Mouse (Mus musculus) stomach, embryonic 14.5 days (tissue): ENCODE data around the gene Uhrf1bp1l. TPM values are rescaled to one million over a fixed set of nuclear protein-coding genes. Genes with fewer than 3 reads are reported as not detected.
A peak's percentile ranks its signal among the peaks of the same experiment; 100 is the strongest.
"Not testable (repeated sequence)": the region's sequence is repeated elsewhere in the genome, so short reads cannot be mapped to it uniquely, and the experiment has no call there.

Source experiments
- ATAC-seq: fragments of 200-750 bp; cut with Nextera tagmentation; 2 replicates; pipeline ENCODE4 v1.8.0; 2017; ENCODE audit warnings: low read depth, moderate TSS enrichment; ENCODE audit not compliant: insufficient number of reproducible peaks, insufficient read depth, low FRiP score
- H3K27ac ChIP-seq: fragments of 300-500 bp; sonication (generic); 2 replicates; pipeline ENCODE4 v1.5.1; 2014; ENCODE audit warnings: mild to moderate bottlenecking, low read length, moderate library complexity, mixed read lengths
- H3K27me3 ChIP-seq: fragments of 300-500 bp; sonication (generic); 2 replicates; pipeline ENCODE4 v1.6.1; 2014; ENCODE audit warnings: low read length, control low read depth, mixed read lengths; ENCODE audit not compliant: control insufficient read depth, insufficient read depth
- H3K36me3 ChIP-seq: fragments of 300-500 bp; sonication (generic); 2 replicates; pipeline ENCODE4 v1.6.1; 2014; ENCODE audit warnings: mild to moderate bottlenecking, control low read depth, low read length, moderate library complexity, mixed read lengths; ENCODE audit not compliant: control insufficient read depth, insufficient read depth
- H3K4me1 ChIP-seq: fragments of 300-500 bp; sonication (generic); 2 replicates; pipeline ENCODE4 v1.6.1; 2014; ENCODE audit warnings: low read length, control low read depth, mixed read lengths; ENCODE audit not compliant: control insufficient read depth, insufficient read depth
- H3K4me2 ChIP-seq: fragments of 300-500 bp; sonication (generic); replicated peaks from 2 replicates; pipeline ENCODE4 v1.6.1; 2014; ENCODE audit warnings: low read depth, low read length, control low read depth
- H3K4me3 ChIP-seq: fragments of 300-500 bp; sonication (generic); 2 replicates; pipeline ENCODE4 v1.5.1; 2014; ENCODE audit warnings: low read depth, low read length, control low read depth
- H3K9ac ChIP-seq: fragments of 300-500 bp; sonication (generic); replicated peaks from 2 replicates; pipeline ENCODE4 v1.6.1; 2014; ENCODE audit warnings: low read depth, mild to moderate bottlenecking, control low read depth, low read length, moderate library complexity, mixed read lengths
- H3K9me3 ChIP-seq: fragments of 300-500 bp; sonication (generic); 2 replicates; pipeline ENCODE4 v1.6.1; 2016; ENCODE audit warnings: low read depth, low read length, control low read depth; ENCODE audit not compliant: control insufficient read depth
- WGBS: fragments of 180-500 bp; shearing (Covaris S2); extraction: QIAGEN DNeasy Blood & Tissue Kit; methylation state at CpG from one replicate; pipeline ENCODE4 v1.1.7; 2014; 5-methylcytosine and 5-hydroxymethylcytosine counted together
- polyA plus RNA-seq: library from polyadenylated mRNA; unstranded; fragments of >200 nt; fragmentation: Nextera tagmentation; extraction: Ambion mirVana; gene quantifications from 2 replicates; pipeline ENCODE4 v1.2.1, GENCODE M21; 2014

Gene Uhrf1bp1l
- 30.5 and 30.7 TPM in 2 replicates for polyA plus RNA-seq

DNA sequence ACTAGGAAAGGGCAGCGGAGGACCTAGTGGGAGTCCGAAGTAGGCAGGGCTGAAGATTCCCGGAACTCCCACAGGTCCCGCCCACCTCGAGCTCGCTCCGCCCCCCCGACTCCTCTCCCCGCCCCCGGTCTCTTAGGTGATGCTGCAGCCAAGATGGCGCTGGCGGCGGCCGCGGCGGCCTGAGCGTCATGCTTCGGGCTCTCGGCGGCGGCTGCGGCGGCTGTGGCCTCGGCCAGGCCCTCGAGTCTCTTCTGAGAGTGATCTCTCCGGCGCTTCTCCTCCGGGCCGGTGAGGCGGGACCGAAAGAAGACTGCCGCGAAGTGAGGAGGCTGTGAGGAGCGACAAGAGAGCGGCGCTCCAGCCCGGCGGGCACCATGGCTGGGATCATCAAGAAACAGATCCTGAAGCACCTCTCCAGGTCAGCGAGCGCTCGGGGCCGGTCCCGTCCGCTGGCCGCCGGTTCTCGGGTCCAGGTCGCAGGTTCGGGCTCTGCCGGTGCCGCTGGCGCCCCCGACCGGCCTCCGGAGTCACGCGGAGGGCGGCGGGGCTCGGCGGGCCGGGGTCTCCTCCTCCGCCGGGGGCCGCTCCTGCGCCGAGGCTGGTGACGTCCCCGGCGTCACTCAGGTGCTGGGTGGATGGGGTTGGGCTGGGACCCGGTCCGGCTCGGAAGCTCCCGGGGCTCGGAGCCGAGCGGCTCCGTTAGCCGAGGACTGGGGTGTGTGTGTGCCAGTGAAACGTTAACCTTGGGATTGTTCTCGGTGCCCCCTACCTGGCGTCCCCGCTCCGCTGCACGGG is at the start of gene Uhrf1bp1l:
Gene Uhrf1bp1l, plus strand, starts transcription at position 121 of the 795 bp plus-strand sequence.
- peak within 1 kb of the TSS; percentile 78 for H3K9ac ChIP-seq
- WGBS = under 1% methylated on average over 81 of the region's 85 CpGs
- ATAC-seq = peak; percentile 94
- no peaks in the 10 kb centered on the region for H3K36me3 ChIP-seq
- H3K27me3 ChIP-seq = no peaks in the 10 kb centered on the region
- H3K4me2 ChIP-seq = peak within 1 kb of the TSS; percentile 54
- no peaks in the 10 kb centered on the region for H3K9me3 ChIP-seq
- peak within 1 kb of the TSS; percentile 90 for H3K4me3 ChIP-seq
- 0 out of 2 replicates have a peak, but pooled peaks cover 3% of the 10 kb centered on the region for H3K4me1 ChIP-seq
- H3K27ac ChIP-seq = peak within 1 kb of the TSS; percentile 88

DNA sequence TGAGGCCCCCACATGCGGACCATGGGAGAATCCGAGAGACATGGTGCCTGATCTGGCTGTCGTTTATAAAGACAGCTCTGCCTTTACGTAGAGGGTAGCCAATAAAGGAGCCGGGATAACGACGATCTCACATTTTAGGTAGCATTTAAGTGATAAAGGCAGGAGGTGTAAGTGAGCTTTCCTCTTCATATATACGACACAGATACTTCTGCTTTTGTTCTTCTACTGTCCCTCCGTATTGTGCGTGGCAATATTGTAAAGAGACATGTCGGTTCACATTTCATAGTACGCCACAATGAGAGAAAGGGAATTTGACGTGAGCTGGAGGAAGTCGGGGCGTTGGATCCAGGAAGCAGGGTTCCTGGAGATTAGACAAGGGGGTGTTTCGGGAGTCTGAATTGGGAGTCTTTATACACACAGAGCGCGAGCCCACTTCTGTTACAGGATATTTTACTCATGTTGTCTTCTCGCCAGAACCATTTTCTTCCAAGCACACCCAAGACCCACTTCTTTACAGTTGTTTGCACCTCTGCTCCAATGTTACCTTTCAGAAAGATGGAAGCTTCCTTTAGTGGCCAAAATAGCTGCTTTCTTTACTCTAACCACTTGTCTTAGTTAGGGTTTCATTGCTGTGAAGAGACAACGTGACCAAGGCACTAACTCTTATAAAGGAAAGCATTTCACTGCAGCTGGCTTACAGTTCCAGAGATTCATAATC is 49.4 kb upstream of the Uhrf1bp1l start:
- H3K9ac ChIP-seq = no peak overlapping the region

DNA sequence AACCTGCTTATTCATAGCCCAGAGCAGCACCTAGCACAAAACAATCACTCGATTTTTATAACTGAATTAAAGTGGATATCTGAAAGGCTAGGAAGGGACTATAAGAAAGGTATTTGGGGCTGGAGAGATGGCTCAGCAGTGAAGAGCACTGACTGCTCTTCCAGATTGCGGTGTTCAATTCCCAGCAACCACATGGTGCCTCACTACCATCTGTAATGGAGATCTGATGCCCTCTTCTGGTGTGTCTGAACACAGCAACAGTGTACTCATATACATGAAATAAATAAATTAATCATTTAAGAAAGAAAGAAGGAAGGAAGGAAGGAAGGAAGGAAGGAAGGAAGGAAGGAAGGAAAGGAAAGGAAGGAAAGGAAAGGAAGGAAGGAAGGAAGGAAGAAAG is 48.5 kb upstream of the Uhrf1bp1l start:
- not testable (repeated sequence) for H3K9me3 ChIP-seq, H3K4me3 ChIP-seq, H3K27me3 ChIP-seq, H3K27ac ChIP-seq, H3K36me3 ChIP-seq, H3K4me2 ChIP-seq, ATAC-seq, H3K9ac ChIP-seq, H3K4me1 ChIP-seq
- WGBS = 68% methylated on average over 2 of the region's 2 CpGs

More for the DNA sequence above, 49.4 kb upstream of the Uhrf1bp1l start:
- H3K27me3 ChIP-seq = no peaks in the 10 kb centered on the region
- H3K4me3 ChIP-seq = no peak overlapping the region
- H3K27ac ChIP-seq = no peak overlapping the region
- H3K4me2 ChIP-seq = no peak overlapping the region
- no peaks in the 10 kb centered on the region for H3K4me1 ChIP-seq
- no peak for ATAC-seq
- H3K9me3 ChIP-seq = no peaks in the 10 kb centered on the region
- no peaks in the 10 kb centered on the region for H3K36me3 ChIP-seq
- 78% methylated on average over 20 of the region's 20 CpGs for WGBS

DNA sequence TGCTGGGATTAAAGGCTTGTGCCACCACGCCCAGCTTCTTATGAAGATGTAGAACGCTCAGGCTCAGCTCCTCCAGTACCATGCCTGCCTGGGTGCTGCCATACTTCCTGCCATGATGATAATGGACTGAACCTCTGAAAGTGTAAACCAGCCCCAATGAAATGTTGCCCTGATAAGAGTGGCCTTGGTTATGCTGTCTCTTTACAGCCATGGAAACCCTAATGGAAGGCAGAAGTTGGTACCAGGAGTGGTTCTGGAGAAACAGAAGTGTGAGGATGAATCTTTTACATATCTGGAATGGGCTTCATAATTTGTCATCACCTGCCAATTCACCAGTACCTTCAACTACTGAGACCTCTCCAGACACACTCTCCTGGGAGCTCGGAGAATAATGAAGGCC is 46.8 kb upstream of the Uhrf1bp1l start:
- Histone ChIP-seq H3K4me3 (no peak overlapping the region), H3K4me1 (no peaks in the 10 kb centered on the region), H3K27me3 (no peaks in the 10 kb centered on the region), H3K4me2 (no peak overlapping the region), H3K27ac (no peak overlapping the region), H3K9ac (no peak overlapping the region), H3K9me3 (no peaks in the 10 kb centered on the region), H3K36me3 (no peaks in the 10 kb centered on the region)
- WGBS = 99% methylated on average over 3 of the region's 3 CpGs
- ATAC-seq = no peak

DNA sequence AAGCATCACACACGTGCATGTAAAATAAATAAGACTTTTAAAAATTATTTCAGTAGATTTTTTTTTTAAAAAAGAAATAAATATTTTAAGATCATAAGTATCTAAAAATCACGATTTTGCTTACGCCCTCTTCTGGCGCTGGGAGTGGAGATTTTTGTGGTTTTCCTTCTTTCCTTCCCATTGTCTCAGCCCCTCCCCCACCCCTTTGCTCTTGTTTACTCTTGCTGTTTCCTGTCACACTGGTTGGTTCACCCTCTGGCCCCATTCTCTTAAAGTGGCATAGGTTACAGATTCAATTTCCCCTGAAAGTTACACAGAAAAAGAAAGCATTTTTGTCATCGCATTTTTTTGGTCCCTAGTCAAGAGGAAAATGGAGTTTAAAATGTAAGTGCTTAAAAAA is 41.7 kb upstream of the Uhrf1bp1l start:
- Histone ChIP-seq H3K27ac (no peak overlapping the region), H3K4me1 (no peaks in the 10 kb centered on the region), H3K4me3 (no peak overlapping the region), H3K27me3 (no peaks in the 10 kb centered on the region), H3K36me3 (no peaks in the 10 kb centered on the region), H3K4me2 (no peak overlapping the region), H3K9ac (no peak overlapping the region), H3K9me3 (no peaks in the 10 kb centered on the region)
- ATAC-seq = no peak
- 40% methylated on average over 5 of the region's 5 CpGs for WGBS

DNA sequence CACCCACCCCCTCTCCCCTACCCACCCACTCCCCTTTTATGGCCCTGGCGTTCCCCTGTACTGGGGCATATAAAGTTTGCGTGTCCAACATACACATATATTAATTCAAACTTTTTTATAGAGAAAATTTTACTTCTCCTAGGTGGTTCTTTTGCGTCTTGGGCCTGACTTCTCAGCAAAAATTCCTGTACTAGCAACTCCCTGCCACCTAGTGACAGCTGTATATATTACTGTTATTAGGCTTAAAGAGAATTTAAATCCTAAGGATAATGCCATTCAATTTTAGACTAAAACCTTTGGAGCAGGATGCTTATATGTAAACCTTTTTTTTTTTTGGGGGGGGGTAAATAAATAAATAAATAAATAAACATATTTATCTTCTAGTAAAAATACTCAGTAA is 37.4 kb upstream of the Uhrf1bp1l start:
- peaks cover 5% of the 10 kb centered on the region; the same call in 1 of the 2 replicates for H3K36me3 ChIP-seq
- no peaks in the 10 kb centered on the region for H3K4me1 ChIP-seq
- H3K27me3 ChIP-seq = no peaks in the 10 kb centered on the region
- no peak overlapping the region for H3K4me2 ChIP-seq
- H3K9me3 ChIP-seq = peaks cover 3% of the 10 kb centered on the region; the same call in 1 of the 2 replicates
- WGBS = 77% methylated on average over 3 of the region's 3 CpGs
- no peak for ATAC-seq
- H3K9ac ChIP-seq = no peak overlapping the region
- H3K27ac ChIP-seq = no peak overlapping the region
- H3K4me3 ChIP-seq = no peak overlapping the region

DNA sequence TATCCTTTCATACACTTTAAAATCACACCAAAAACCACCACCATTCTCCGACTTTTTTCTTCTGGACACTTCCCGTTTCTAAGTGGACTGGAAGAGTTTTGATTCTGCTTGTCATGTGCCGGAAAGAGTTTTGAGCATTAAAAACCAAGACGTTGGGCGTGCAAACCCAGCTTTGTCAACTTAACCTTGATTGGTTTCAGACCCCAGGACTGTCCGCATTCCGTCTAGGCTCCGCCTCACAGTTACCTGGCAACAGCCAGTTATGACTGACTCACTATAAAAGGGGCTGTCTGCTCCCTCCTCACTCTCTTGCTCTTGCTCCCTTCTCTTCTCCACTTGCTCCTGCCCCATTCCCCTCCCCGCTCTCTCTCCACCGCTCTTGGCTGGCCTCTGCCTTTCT is 36.1 kb upstream of the Uhrf1bp1l start:
- Histone ChIP-seq H3K9me3 (peaks cover 3% of the 10 kb centered on the region; the same call in 1 of the 2 replicates), H3K9ac (no peak overlapping the region), H3K4me3 (no peak overlapping the region; the same call in 1 of the 2 replicates), H3K4me1 (no peaks in the 10 kb centered on the region), H3K27ac (no peak overlapping the region), H3K36me3 (peaks cover 9% of the 10 kb centered on the region; the same call in 1 of the 2 replicates), H3K4me2 (no peak overlapping the region; the same call in 1 of the 2 replicates), H3K27me3 (no peaks in the 10 kb centered on the region)
- peak; percentile 77 for ATAC-seq
- 29% methylated on average over 10 of the region's 10 CpGs for WGBS

DNA sequence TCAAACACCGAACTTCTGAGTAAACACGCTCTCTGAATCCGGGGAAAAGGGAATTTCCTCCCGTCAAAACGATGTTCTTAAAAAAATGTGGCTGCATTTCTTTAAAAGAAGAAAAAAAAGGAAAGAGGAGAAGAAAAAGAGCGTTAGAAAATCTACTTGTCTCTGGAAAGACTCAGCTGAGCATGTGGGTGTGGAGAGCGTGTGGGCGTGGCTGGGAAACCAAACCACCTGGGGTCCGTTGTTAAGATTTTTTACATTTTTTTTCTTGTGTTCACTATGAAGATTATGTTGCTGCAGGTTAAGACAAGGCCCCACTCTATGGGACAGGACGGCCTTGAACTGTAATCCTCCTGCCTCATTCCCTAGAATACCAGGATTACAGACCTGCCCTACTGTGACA is 29.9 kb upstream of the Uhrf1bp1l start:
- ATAC-seq = no peak
- Histone ChIP-seq H3K9ac (no peak overlapping the region), H3K36me3 (peaks cover 14% of the 10 kb centered on the region; the same call in 1 of the 2 replicates), H3K4me2 (no peak overlapping the region), H3K4me3 (no peak overlapping the region), H3K27me3 (no peaks in the 10 kb centered on the region), H3K4me1 (no peaks in the 10 kb centered on the region), H3K9me3 (peaks cover 3% of the 10 kb centered on the region; the same call in 1 of the 2 replicates), H3K27ac (no peak overlapping the region)
- 69% methylated on average over 10 of the region's 10 CpGs for WGBS
